Mouse (Mus musculus) CD4-positive, CD25-positive, alpha-beta regulatory T cell (primary cell): ENCODE measurements around the gene C87499. TPM values are rescaled to one million over a fixed set of nuclear protein-coding genes. Genes with fewer than 3 reads are reported as not detected.

Experiments used
- polyA plus RNA-seq: library from polyadenylated mRNA; unstranded; fragments of 100-300 nt; shearing (Covaris generic); gene quantifications from one replicate; pipeline ENCODE4 v1.2.1, GENCODE M21; 2017

The C87499 gene
- not detected for polyA plus RNA-seq

DNA sequence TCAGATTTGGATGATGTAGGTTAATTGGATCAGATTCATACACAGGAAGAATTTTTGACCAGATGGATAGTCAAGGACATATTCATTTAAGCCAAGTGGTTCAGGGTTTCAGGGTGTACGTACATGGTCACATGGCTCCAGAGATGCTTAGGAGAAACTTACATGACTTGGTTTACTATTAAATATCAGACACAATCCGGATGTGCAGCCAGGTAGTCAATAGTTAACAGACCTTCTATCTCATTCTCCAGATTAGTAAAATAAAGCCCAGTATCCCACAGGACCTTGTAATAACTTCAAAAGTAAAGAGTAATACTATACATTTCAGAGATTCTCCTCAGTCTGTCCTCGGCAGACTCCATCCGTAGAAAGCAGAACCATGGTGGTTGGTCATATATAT lies at the start of gene C87499:
C87499 (minus strand) TSS at position 101 of the 400 bp plus-strand sequence.

GRCm38 (mm10) chr4:88683812-88684211 lies 49.6 kb upstream of the C87499 start, which contains the start of gene Ifna2:
Gene Ifna2, minus strand, starts transcription at chr4:88683912.

GRCm38 (mm10) chr4:88676824-88677223 lies 42.6 kb upstream of the C87499 start, which contains the start of gene Ifna16:
Gene Ifna16, minus strand, starts transcription at chr4:88676924.

GRCm38 (mm10) chr4:88644359-88644758 lies 10.1 kb upstream of the C87499 start, which contains the start of gene Ifna13:
Gene Ifna13, minus strand, starts transcription at chr4:88644459.

GRCm38 (mm10) chr4:88603276-88603675 lies 30.9 kb downstream of the C87499 start, which contains the start of gene Ifna12:
Gene Ifna12, minus strand, starts transcription at chr4:88603376.

GRCm38 (mm10) chr4:88592285-88592684 lies 41.9 kb downstream of the C87499 start, which contains the start of gene Ifna9:
Gene Ifna9, minus strand, starts transcription at chr4:88592385.

Other genes starting within 250 kb of the C87499 start
- 0.47 TPM for gene Hacd4, start 195.5 kb downstream of the C87499 start, polyA plus RNA-seq
- not detected for gene Ifnb1, start 111.6 kb downstream of the C87499 start, polyA plus RNA-seq
- not detected for gene Ifna15, start 76.2 kb downstream of the C87499 start, polyA plus RNA-seq
- gene Ifna14, start 62.6 kb downstream of the C87499 start, polyA plus RNA-seq = not detected
- gene Ifna9, start 42.0 kb downstream of the C87499 start, polyA plus RNA-seq = not detected
- gene Ifna12, start 31.0 kb downstream of the C87499 start, polyA plus RNA-seq = not detected
- not detected for gene Ifna13, start 10.0 kb upstream of the C87499 start, polyA plus RNA-seq
- not detected for gene Ifna16, start 42.5 kb upstream of the C87499 start, polyA plus RNA-seq
- not detected for gene Ifna2, start 49.5 kb upstream of the C87499 start, polyA plus RNA-seq
- not detected for gene Ifnab, start 56.9 kb upstream of the C87499 start, polyA plus RNA-seq
- 0.32 TPM for gene Gm26566, start 87.4 kb upstream of the C87499 start, polyA plus RNA-seq
- gene Klhl9, start 88.1 kb upstream of the C87499 start, polyA plus RNA-seq = 26.9 TPM
- not detected for gene Gm13271, start 120.5 kb upstream of the C87499 start, polyA plus RNA-seq
- 0.97 TPM for gene Gm13283, start 125.7 kb upstream of the C87499 start, polyA plus RNA-seq
- gene Gm13290, start 139.4 kb upstream of the C87499 start, polyA plus RNA-seq = 0.35 TPM
- gene Gm13289, start 142.5 kb upstream of the C87499 start, polyA plus RNA-seq = not detected
- not detected for gene Gm13272, start 145.4 kb upstream of the C87499 start, polyA plus RNA-seq
- 0.68 TPM for gene Ifnz, start 147.7 kb upstream of the C87499 start, polyA plus RNA-seq
- gene Gm13276, start 151.3 kb upstream of the C87499 start, polyA plus RNA-seq = not detected
- gene Gm13277, start 154.2 kb upstream of the C87499 start, polyA plus RNA-seq = not detected
- not detected for gene Gm13278, start 157.1 kb upstream of the C87499 start, polyA plus RNA-seq
- gene Gm13275, start 160.1 kb upstream of the C87499 start, polyA plus RNA-seq = not detected
- not detected for gene Gm13279, start 163.0 kb upstream of the C87499 start, polyA plus RNA-seq
- 1.1 TPM for gene Gm13285, start 165.3 kb upstream of the C87499 start, polyA plus RNA-seq
- not detected for gene Gm13287, start 168.8 kb upstream of the C87499 start, polyA plus RNA-seq
- gene Gm13288, start 171.1 kb upstream of the C87499 start, polyA plus RNA-seq = not detected
- not detected for gene Ifna7, start 181.8 kb upstream of the C87499 start, polyA plus RNA-seq
- not detected for gene Ifna11, start 185.5 kb upstream of the C87499 start, polyA plus RNA-seq
- not detected for gene Ifna6, start 193.0 kb upstream of the C87499 start, polyA plus RNA-seq
- not detected for gene Ifna5, start 201.1 kb upstream of the C87499 start, polyA plus RNA-seq
- not detected for gene Ifna4, start 207.4 kb upstream of the C87499 start, polyA plus RNA-seq
- gene Ifna1, start 215.7 kb upstream of the C87499 start, polyA plus RNA-seq = not detected
- not detected for gene Ifne, start 245.8 kb upstream of the C87499 start, polyA plus RNA-seq